8 mouse cellular contexts compared by ENCODE assay signal in genomic region chr13:34462808-34463511, GRCm38 (mm10).
DNase-seq lines count a peak whose midpoint lies in the region; ATAC-seq and TF ChIP-seq lines count a peak whose summit lies in the region.

No protein-coding gene starts in this region.

- H3K27me3 ChIP-seq in heart, embryonic 12.5 days (replicated peaks), result no peaks in the 10 kb centered on the region
- no peaks in the 10 kb centered on the region for H3K27me3 ChIP-seq in heart, postnatal 0 days (ENCODE audit: control insufficient read depth, insufficient read depth, low read length)
- H3K27me3 ChIP-seq in limb, embryonic 14.5 days (ENCODE audit: control insufficient read depth, insufficient read depth, low read length), result no peaks in the 10 kb centered on the region

- 24% methylated on average over 2 of the region's 2 CpGs for WGBS in heart, embryonic 12.5 days
- WGBS in heart, postnatal 0 days, result 13% methylated on average over 2 of the region's 2 CpGs
- WGBS in limb, embryonic 14.5 days, result 30% methylated on average over 2 of the region's 2 CpGs

- peak overlapping the region; percentile 40 for H3K27ac ChIP-seq in heart, embryonic 12.5 days (ENCODE audit: poor library complexity, severe bottlenecking)
- no peak overlapping the region for H3K27ac ChIP-seq in heart, postnatal 0 days (ENCODE audit: low read depth)
- peak overlapping the region; percentile 48; the same call in 1 of the 2 replicates for H3K27ac ChIP-seq in limb, embryonic 14.5 days (replicated peaks; ENCODE audit: low read depth, low read length)

- no peak for DNase-seq in heart, adult 18-20 months
- DNase-seq in 3134 (ENCODE audit: extremely low read depth, insufficient read length, low spot score), result peak; percentile 39
- peak; percentile 21 for DNase-seq in heart, postnatal 0 days (ENCODE audit: low spot score)
- DNase-seq in limb, embryonic 14.5 days (ENCODE audit: low spot score), result peak; percentile 71
- DNase-seq in thymus, postnatal 25 days, result no peak
- DNase-seq in spleen, adult 18-20 months, result no peak
- no peak for DNase-seq in thymus, postnatal 36 days

- H3K4me1 ChIP-seq in heart, embryonic 12.5 days (replicated peaks), result peaks cover 30% of the 10 kb centered on the region
- peaks cover 16% of the 10 kb centered on the region for H3K4me1 ChIP-seq in heart, postnatal 0 days (ENCODE audit: control insufficient read depth, insufficient read depth)
- peaks cover 23% of the 10 kb centered on the region for H3K4me1 ChIP-seq in limb, embryonic 14.5 days (ENCODE audit: control insufficient read depth, insufficient read depth, low read length)

- no peak for TF ChIP-seq POLR2A in limb, embryonic 14.5 days (IDR thresholded peaks at IDR 0.05; ENCODE audit: borderline replicate concordance, extremely low read depth, insufficient read depth, insufficient read length)

- no peak overlapping the region for H3K4me3 ChIP-seq in heart, embryonic 12.5 days
- no peak overlapping the region for H3K4me3 ChIP-seq in heart, postnatal 0 days (ENCODE audit: low read depth, low read length)
- no peak overlapping the region for H3K4me3 ChIP-seq in limb, embryonic 14.5 days (replicated peaks; ENCODE audit: low read length)

- peak; percentile 75 for ATAC-seq in heart, embryonic 12.5 days (ENCODE audit: insufficient number of reproducible peaks, low FRiP score)
- ATAC-seq in heart, postnatal 0 days (ENCODE audit: insufficient read depth, low read depth), result peak; percentile 36; the same call in 1 of the 2 replicates
- ATAC-seq in limb, embryonic 14.5 days (ENCODE audit: low FRiP score, low read depth), result peak; percentile 70

- no peak for TF ChIP-seq CTCF in heart, postnatal 0 days (IDR thresholded peaks at IDR 0.05; ENCODE audit: low read depth)

- H3K36me3 ChIP-seq in heart, embryonic 12.5 days, result no peaks in the 10 kb centered on the region
- H3K36me3 ChIP-seq in heart, postnatal 0 days (replicated peaks; ENCODE audit: control insufficient read depth, insufficient read depth, low read length), result no peaks in the 10 kb centered on the region
- no peaks in the 10 kb centered on the region for H3K36me3 ChIP-seq in limb, embryonic 14.5 days (ENCODE audit: control insufficient read depth, insufficient read depth, low read length)

- 0 out of 2 replicates have a peak overlapping the region, but pooled peaks have one; percentile 13 for H3K4me2 ChIP-seq in heart, embryonic 12.5 days
- H3K4me2 ChIP-seq in heart, postnatal 0 days (ENCODE audit: low read depth, low read length), result no peak overlapping the region
- no peak overlapping the region for H3K4me2 ChIP-seq in limb, embryonic 14.5 days (replicated peaks; ENCODE audit: low read depth, low read length, severe bottlenecking)

- no peaks in the 10 kb centered on the region for H3K9me3 ChIP-seq in heart, embryonic 12.5 days (replicated peaks)
- no peaks in the 10 kb centered on the region for H3K9me3 ChIP-seq in heart, postnatal 0 days (replicated peaks; ENCODE audit: control insufficient read depth, low read length)
- H3K9me3 ChIP-seq in limb, embryonic 14.5 days (ENCODE audit: control insufficient read depth, low read length), result no peaks in the 10 kb centered on the region

- H3K9ac ChIP-seq in heart, embryonic 12.5 days, result no peak overlapping the region
- no peak overlapping the region for H3K9ac ChIP-seq in heart, postnatal 0 days (replicated peaks; ENCODE audit: low read depth, low read length)
- H3K9ac ChIP-seq in limb, embryonic 14.5 days (ENCODE audit: low read depth, low read length, severe bottlenecking), result no peak overlapping the region

- TF ChIP-seq EP300 in heart, postnatal 0 days (IDR thresholded peaks at IDR 0.05; ENCODE audit: low read depth), result no peak

Comparison
In these comparisons a context has a peak if more than half of its experiments do, and no peak if none do; other contexts are left out.
1. DNase-seq: peak in 3134 (single experiment), heart, postnatal 0 days (single experiment) and limb, embryonic 14.5 days (single experiment); none in heart, adult 18-20 months (0 of 2), thymus, postnatal 25 days (single experiment), spleen, adult 18-20 months (0 of 2) and thymus, postnatal 36 days (0 of 2).
2. Peak in every context shown above with its lines, with median percentiles within 50 percentile points of each other: ATAC-seq.